Mouse (Mus musculus) kidney, embryonic 16.5 days (tissue): ENCODE measurements at regions not wholly inside any gene's neighbourhood (a gene's known extent, or its start where the extent isn't known, plus 50 kb on each side); places are given as distances from the start of the nearest gene placed in this dataset.
A peak's percentile ranks its signal among the peaks of the same experiment; 100 is the strongest.
"Not testable (repeated sequence)": the region's sequence is repeated elsewhere in the genome, so short reads cannot be mapped to it uniquely, and the experiment has no call there.

Experiments used
- ATAC-seq: fragments of 200-750 bp; cut with Nextera tagmentation; 2 replicates; pipeline ENCODE4 v1.8.0; 2017; ENCODE audit warnings: moderate TSS enrichment; ENCODE audit not compliant: low FRiP score, low TSS enrichment
- H3K27ac ChIP-seq: fragments of 300-500 bp; sonication (generic); 2 replicates; pipeline ENCODE4 v1.5.1; 2014; ENCODE audit warnings: low read length
- H3K27me3 ChIP-seq: fragments of 300-500 bp; sonication (generic); 2 replicates; pipeline ENCODE4 v1.6.1; 2014; ENCODE audit warnings: low read length, control low read depth, mixed read lengths; ENCODE audit not compliant: insufficient read depth
- H3K36me3 ChIP-seq: fragments of 300-500 bp; sonication (generic); 2 replicates; pipeline ENCODE4 v1.6.1; 2014; ENCODE audit warnings: low read length, control low read depth, mixed read lengths; ENCODE audit not compliant: insufficient read depth
- H3K4me1 ChIP-seq: fragments of 300-500 bp; sonication (generic); 2 replicates; pipeline ENCODE4 v1.6.1; 2014; ENCODE audit warnings: low read length, control low read depth, mixed read lengths; ENCODE audit not compliant: insufficient read depth
- H3K4me2 ChIP-seq: fragments of 300-500 bp; sonication (generic); replicated peaks from 2 replicates; pipeline ENCODE4 v1.6.1; 2014; ENCODE audit warnings: low read depth, low read length
- H3K4me3 ChIP-seq: fragments of 300-500 bp; sonication (generic); 2 replicates; pipeline ENCODE4 v1.5.1; 2014; ENCODE audit warnings: mild to moderate bottlenecking, low read length
- H3K9ac ChIP-seq: fragments of 300-500 bp; sonication (generic); replicated peaks from 2 replicates; pipeline ENCODE4 v1.6.1; 2014; ENCODE audit warnings: low read length
- H3K9me3 ChIP-seq: fragments of 300-500 bp; sonication (generic); 2 replicates; pipeline ENCODE4 v1.6.1; 2016; ENCODE audit warnings: low read length, control low read depth
- WGBS: fragments of 180-500 bp; shearing (Covaris S2); extraction: QIAGEN DNeasy Blood & Tissue Kit; methylation state at CpG from one replicate; pipeline ENCODE4 v1.1.7; 2014; 5-methylcytosine and 5-hydroxymethylcytosine counted together

DNA sequence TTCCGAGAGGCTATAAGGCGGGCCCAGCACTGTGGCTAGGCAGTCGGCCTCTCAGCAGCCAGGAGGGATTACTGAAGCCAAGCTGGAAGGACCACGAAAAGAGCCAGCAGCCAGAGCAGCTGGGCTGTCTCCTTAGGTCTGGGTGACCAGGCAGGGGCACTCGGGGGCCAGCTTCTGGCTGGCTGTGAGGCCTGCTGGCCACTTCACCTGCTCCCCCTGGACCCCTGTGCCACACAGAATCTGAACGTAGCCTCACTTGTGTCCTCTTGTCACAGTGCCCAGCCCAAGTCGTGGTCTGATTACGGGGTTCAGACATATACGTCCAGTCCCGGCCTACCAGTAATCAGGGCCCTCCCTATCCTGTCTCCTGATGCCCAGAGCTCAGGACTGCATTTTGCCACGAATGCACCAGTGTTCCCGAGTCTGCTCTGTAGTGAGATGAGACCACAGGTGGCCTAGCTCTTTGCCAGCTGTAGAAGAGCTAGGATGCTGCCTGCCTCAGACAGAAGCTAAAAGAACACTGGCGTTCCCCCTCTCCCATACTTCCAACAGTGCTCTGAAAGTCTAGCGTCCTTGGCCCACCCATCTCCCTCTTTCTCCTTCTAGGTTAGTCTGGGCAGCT, 89.4 kb upstream of the Lemd2 start:
- Histone ChIP-seq H3K36me3 (no peaks in the 10 kb centered on the region), H3K9me3 (peaks cover 15% of the 10 kb centered on the region), H3K4me2 (no peak overlapping the region), H3K27ac (peak overlapping the region; percentile 88), H3K4me3 (no peak overlapping the region), H3K9ac (no peak overlapping the region; the same call in 1 of the 2 replicates), H3K27me3 (no peaks in the 10 kb centered on the region), H3K4me1 (peaks cover 14% of the 10 kb centered on the region)
- WGBS = 65% methylated on average over 14 of the region's 14 CpGs
- no peak for ATAC-seq

DNA sequence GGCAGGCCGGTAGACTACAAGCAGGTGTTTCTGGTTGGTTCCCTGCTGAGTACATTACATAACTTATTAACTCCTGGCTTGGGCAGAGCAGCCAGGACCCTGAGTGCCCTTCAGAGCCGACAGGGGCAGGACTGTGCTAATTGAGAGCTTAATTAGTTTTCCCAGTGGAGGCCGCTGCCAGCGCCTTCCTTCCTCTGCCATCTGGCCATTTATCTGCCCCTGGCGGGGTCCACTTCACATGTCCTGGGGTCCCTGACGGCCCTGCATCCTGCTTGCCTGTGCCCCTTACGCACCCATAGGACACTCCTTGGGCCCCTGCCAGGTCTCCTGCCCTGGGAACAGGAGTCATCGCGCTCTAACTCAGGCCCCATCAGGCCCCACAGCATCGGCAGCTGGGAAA, 87.4 kb upstream of the Lemd2 start:
- H3K4me3 ChIP-seq = no peak overlapping the region
- 70% methylated on average over 10 of the region's 10 CpGs for WGBS
- H3K27me3 ChIP-seq = no peaks in the 10 kb centered on the region
- peak overlapping the region; percentile 58 for H3K27ac ChIP-seq
- H3K4me2 ChIP-seq = no peak overlapping the region
- ATAC-seq = peak; percentile 77
- H3K9ac ChIP-seq = no peak overlapping the region
- no peaks in the 10 kb centered on the region for H3K36me3 ChIP-seq
- H3K9me3 ChIP-seq = peaks cover 13% of the 10 kb centered on the region
- H3K4me1 ChIP-seq = peaks cover 14% of the 10 kb centered on the region

DNA sequence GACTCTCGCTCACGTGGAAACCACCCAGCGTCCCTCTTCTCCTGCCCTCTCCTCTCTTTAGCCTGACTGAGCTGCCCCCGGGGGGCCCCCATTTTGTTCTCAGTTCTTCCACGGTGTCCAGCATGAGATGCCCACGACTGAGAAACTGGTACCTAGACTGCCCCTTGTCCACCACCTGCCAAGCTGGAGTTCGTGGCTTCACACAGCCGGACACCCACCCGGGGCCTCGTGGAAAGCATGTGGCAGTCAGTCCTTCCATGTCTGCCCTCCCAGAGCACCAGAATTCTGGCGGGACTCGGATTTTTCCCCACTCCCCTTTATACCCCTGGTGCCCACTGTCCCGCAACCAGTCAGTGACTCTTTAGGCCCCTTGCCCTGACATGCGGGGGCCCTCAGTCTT, 86.9 kb upstream of the Lemd2 start:
- no peak overlapping the region for H3K4me3 ChIP-seq
- ATAC-seq = no peak
- WGBS = 93% methylated on average over 14 of the region's 14 CpGs

DNA sequence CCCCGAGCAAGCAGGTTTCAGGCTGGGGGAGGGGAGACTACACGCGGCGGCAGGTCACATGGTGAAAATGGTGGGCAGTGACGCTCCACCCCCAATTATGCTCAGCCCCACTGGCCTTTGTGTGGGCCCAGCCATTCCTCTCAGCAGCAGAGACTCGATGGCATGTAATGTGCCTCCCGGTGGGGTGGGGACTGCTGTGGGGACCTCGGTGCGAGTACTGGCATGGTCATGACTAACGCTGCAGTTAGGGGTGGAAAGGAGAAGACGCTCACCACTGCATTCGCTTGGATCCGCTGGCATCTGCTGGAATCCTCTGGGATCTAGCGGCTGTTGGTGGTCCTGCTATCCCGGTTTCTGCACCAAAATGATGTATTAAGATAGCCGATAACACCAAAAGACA, 86.0 kb upstream of the Lemd2 start:
- H3K27me3 ChIP-seq = no peaks in the 10 kb centered on the region
- H3K4me3 ChIP-seq = no peak overlapping the region
- no peak overlapping the region for H3K4me2 ChIP-seq
- ATAC-seq = no peak
- no peak overlapping the region for H3K27ac ChIP-seq
- peaks cover 14% of the 10 kb centered on the region for H3K4me1 ChIP-seq
- H3K9me3 ChIP-seq = peaks cover 12% of the 10 kb centered on the region
- 96% methylated on average over 16 of the region's 16 CpGs for WGBS
- no peaks in the 10 kb centered on the region for H3K36me3 ChIP-seq
- H3K9ac ChIP-seq = no peak overlapping the region

More for the DNA sequence above, 86.9 kb upstream of the Lemd2 start:
- no peak overlapping the region for H3K27ac ChIP-seq
- no peak overlapping the region for H3K9ac ChIP-seq
- peaks cover 14% of the 10 kb centered on the region for H3K4me1 ChIP-seq
- H3K27me3 ChIP-seq = no peaks in the 10 kb centered on the region
- no peak overlapping the region for H3K4me2 ChIP-seq
- peaks cover 12% of the 10 kb centered on the region for H3K9me3 ChIP-seq
- H3K36me3 ChIP-seq = no peaks in the 10 kb centered on the region

DNA sequence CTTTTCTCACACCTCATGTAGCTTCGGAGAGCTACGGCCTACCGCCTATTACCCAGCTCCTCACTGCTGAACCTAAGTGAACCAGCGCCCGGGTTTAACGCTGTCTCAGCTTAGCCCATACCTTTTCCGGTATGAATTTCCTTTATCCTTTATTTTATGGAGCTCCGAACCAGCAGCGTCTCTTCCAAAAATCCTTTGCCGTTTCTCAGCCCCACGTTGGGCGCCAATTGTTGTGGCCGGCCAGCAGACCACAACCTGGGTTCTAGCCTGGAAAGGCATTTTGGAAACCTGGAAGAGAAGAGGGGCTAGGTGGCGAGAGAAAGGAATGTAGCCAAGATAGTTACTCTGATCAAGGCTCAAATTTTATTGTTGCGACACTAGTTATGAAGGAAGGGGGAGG, 85.5 kb upstream of the Lemd2 start:
- H3K9me3 ChIP-seq = peaks cover 12% of the 10 kb centered on the region
- H3K4me2 ChIP-seq, H3K27ac ChIP-seq, H3K4me3 ChIP-seq, H3K9ac ChIP-seq, ATAC-seq, H3K27me3 ChIP-seq, H3K36me3 ChIP-seq: not testable (repeated sequence)
- 94% methylated on average over 12 of the region's 15 CpGs for WGBS
- peaks cover 14% of the 10 kb centered on the region for H3K4me1 ChIP-seq

DNA sequence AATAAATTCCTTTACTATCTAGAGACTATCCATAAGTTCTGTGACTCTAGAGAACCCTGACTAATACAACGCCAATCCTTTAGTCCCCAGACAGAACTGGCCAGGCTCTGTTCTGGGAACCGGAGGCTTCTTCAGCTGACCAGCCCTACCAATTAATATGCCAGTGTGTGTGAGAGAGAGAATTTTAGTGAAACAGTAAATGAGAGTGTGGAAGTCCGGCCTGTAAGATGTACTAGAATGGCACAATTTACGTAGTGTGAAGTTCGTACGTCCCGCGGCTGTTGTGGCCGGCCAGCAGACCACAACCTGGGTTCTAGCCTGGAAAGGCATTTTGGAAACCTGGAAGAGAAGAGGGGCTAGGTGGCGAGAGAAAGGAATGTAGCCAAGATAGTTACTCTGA, 83.7 kb upstream of the Lemd2 start:
- H3K9me3 ChIP-seq = peaks cover 12% of the 10 kb centered on the region
- H3K27me3 ChIP-seq, H3K4me2 ChIP-seq, H3K9ac ChIP-seq, H3K4me3 ChIP-seq, H3K4me1 ChIP-seq, H3K27ac ChIP-seq, H3K36me3 ChIP-seq, ATAC-seq: not testable (repeated sequence)
- WGBS = 98% methylated on average over 9 of the region's 10 CpGs

DNA sequence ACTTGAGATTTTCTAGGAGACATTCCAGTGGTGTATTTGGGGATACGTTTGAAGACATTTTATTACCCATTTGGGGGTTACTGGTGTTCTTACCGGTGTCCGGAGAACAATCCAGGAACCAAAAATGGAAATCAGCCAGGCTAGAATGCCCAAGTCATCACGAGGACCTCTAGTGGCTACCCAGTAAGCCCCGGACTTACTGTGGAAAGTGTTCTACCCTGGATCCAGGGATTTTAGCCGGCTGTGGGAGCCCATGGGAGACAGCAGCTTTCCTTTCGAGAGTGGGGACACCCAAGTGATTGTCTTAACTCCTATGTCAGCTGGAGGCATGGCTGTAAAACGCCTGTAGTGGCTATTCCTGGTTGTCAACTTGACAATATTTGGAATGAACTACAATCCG, 77.0 kb upstream of the Lemd2 start:
- Histone ChIP-seq H3K4me2 (no peak overlapping the region), H3K9me3 (peaks cover 13% of the 10 kb centered on the region), H3K36me3 (no peaks in the 10 kb centered on the region), H3K9ac (no peak overlapping the region), H3K4me3 (no peak overlapping the region), H3K4me1 (no peaks in the 10 kb centered on the region), H3K27ac (no peak overlapping the region), H3K27me3 (no peaks in the 10 kb centered on the region)
- no peak for ATAC-seq
- 80% methylated on average over 9 of the region's 9 CpGs for WGBS

DNA sequence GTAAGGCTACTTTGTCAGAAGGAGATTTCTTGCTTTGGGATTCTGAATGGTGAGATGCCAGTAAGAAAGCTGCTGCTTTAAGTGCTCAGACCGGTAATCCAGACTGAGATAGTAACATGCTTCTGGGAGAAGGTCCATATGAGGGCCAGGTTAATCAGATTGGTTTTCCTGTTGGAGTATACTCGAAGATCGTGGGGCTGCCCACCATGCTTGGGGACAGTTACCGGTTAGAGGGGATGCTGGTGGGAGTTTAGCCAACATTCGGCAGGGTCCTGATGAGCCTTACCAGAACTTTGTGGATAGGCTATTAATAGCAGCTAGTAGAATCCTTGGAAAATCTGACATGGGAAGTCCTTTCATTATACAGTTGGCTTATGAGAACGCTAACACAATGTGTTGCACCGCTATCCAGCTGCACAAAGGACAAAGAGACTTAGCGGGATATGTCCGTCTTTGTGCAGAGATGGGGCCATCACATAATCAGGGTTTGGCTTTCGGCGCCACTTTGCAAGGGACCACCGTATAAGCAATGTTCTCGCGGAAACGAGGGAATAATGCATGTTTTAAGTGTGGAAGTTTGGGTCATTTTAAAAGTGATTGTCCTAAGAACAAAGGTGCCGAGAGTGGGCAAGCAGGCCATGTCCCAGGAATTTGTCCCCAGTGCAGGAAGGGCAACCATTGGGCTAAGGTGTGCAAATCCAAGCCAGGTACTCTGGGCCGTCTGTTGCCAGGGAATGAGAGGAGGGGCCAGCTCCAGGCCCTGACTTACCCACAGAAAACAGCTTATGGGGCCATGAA, 75.4 kb upstream of the Lemd2 start:
- 93% methylated on average over 17 of the region's 17 CpGs for WGBS
- H3K4me2 ChIP-seq = not testable (repeated sequence)

DNA sequence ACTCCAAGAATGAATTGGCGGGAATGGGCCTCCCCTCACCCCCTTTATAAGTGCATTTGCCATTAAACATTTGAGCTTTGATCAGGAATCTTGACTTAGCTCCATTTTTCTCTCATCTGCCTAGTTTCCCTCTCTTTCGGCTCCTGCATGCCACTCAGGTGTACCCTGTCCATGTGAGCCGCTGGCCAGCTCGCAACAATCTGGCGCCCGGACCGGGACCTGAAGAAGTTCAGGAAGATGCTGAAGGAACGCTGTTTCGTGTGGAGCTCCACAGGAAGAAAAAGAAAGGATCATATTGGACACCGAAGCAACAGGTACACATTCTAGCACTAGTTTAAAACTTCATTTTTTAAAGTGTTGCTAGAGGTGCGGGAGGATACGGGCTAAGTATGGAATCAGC, 73.5 kb upstream of the Lemd2 start:
- not testable (repeated sequence) for H3K9ac ChIP-seq, H3K36me3 ChIP-seq, H3K4me3 ChIP-seq, H3K4me2 ChIP-seq, ATAC-seq, H3K4me1 ChIP-seq, H3K27me3 ChIP-seq, H3K27ac ChIP-seq
- H3K9me3 ChIP-seq = peaks cover 18% of the 10 kb centered on the region
- WGBS = 97% methylated on average over 12 of the region's 12 CpGs

More for the DNA sequence above, 75.4 kb upstream of the Lemd2 start:
- not testable (repeated sequence) for H3K9ac ChIP-seq, H3K36me3 ChIP-seq, H3K4me1 ChIP-seq, H3K4me3 ChIP-seq, H3K27ac ChIP-seq, H3K27me3 ChIP-seq, ATAC-seq
- H3K9me3 ChIP-seq = peaks cover 18% of the 10 kb centered on the region

DNA sequence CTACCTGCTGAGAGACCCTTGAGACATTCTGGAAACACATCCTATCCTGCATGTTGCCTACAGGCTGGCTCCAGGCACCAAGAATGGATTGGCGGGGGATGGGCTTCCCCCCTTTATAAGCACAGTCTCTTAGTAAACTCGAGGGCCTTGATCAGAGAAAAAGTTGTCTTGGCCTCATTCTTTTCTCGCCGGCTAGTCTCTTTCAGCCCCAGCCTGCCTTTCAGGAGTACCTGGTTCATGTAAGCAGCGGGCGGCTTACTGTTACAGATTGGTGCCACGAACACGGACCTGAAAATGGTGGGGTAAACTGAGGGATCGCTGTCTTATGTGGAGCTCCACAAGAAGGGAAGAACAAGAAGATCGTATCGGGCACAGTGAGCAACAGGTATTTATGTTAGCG, 67.5 kb upstream of the Lemd2 start:
- not testable (repeated sequence) for H3K9me3 ChIP-seq, H3K4me3 ChIP-seq, H3K4me1 ChIP-seq, H3K36me3 ChIP-seq, H3K27ac ChIP-seq, ATAC-seq, H3K4me2 ChIP-seq, H3K27me3 ChIP-seq, H3K9ac ChIP-seq
- WGBS = 90% methylated on average over 12 of the region's 12 CpGs
